Mouse (Mus musculus): ENCODE data around the gene Exoc4.

- TF ChIP-seq CTCF (IDR thresholded peaks at IDR 0.05; ENCODE audit: insufficient read depth, low read length) (no peak), POLR2A (IDR thresholded peaks at IDR 0.05; ENCODE audit: borderline replicate concordance, extremely low read depth, low read depth, low read length) (no peak)
Observed at GRCm38 (mm10) chr6:33308646-33309045, 59.8 kb downstream of the Exoc4 start.
